Mouse (Mus musculus) thymus, postnatal 36 days (tissue): ENCODE measurements around the gene Elp5.

Experiments
- DNase-seq, 2 experiments: peaks; one replicate each; pipeline ENCODE4 v3.0.0; 2022; ENCODE audit warnings: mixed read lengths in 2 of 2

Elp5 gene

DNA sequence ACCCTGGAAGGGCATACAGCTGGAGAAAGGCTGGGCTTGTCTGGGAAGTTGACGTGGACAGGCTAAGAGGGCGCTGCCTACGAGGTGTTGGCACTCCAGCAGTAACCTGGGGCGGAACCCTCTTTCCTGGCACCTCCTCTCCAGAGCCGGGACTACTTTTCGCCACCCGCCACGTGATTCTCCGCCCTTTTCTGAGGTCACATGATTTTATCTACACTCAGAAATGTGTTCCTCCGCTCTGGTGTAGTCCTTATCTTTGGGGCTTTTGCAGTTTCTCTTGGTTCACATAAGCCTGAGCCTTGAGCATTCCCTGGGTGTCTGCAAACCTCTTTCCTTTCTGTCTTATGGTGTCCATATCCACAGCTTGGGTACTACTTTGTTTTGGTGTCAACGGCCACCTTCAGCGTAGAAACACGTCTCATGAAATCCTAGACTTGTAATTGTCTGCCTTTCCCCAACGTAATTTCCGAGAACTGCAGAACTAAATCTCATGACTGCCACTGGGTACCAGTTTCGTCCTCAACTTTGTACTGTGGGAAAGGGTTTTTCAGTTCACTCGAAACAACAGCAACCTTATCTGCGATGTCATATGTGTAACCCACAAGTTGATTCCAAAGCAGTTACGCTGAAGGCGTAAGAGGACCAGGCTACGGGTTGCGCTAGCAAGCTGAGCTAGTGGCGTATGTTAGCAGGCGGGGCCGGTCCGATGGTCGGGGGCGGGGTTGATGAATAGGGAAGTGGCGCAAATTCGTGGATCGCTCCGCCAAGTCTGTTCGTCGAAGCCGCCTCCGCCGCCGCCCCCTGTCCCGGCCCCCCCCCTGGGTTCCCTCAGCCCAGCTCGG lies 8.8 kb upstream of the Elp5 start, which contains the start of gene Gabarap:
Gene Gabarap, plus strand, starts transcription at position 294 of the 842 bp plus-strand sequence.
- peak; percentile 93 for DNase-seq

GRCm38 (mm10) chr11:69989949-69990348 lies 7.6 kb upstream of the Elp5 start:
- DNase-seq: no peak

- DNase-seq: no peak
Measured at GRCm38 (mm10) chr11:69984431-69984830, 2.1 kb upstream of the Elp5 start.

DNA sequence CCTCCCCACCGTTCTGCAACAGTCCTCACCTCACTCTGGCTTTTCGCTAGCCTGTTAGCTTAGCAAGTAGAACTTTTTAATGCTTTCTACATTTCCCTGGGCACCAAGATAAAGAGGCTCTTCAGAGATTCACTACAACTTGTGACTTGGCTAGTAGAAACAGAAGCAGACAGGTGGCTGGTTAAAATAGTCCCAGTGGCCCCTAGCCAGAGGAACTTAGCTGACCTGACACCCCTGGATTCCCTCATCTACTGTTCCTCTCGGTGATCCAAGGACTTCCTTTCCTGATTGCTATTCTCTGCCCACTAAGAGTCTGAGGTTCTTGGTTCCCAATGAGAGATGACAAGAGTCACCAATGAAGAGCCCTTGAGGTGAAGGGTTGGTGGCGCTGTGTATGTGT lies 1.1 kb upstream of the Elp5 start:
- no peak for DNase-seq

- DNase-seq: no peak
Measured at GRCm38 (mm10) chr11:69982877-69983276, 560 bp upstream of the Elp5 start.

DNA sequence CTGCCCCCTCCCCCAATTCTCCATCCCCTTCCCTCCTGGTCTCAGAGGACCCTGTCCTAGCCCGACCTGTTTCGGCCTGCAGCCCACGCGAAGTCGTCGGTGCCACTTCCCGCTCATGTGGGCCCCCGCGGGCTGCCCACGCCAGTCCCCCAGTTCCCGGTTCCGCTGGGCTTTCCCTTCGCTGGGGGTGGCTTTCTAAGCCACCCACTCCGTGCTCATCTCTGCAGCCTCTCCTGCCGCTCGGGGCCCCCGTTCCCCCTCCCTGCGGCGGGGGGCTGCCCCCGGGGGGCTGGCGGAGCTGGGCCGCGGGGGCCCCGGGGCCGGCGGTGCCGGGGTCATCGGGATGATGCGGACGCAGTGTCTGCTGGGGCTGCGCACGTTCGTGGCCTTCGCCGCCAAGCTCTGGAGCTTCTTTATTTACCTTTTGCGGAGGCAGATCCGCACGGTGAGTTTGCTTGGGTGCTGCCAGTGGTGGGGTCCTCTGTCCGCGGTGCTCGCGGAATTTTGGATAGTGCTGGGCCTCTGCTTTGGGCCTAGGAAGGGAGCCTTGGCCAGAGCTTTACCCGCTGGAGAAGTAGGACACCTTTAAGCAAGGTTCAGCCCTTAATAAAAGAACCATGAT lies 1.1 kb downstream of the Elp5 start, which contains the start of gene Ctdnep1:
Gene Ctdnep1, plus strand, starts transcription at position 16 of the 622 bp plus-strand sequence.
- no peak for DNase-seq

DNA sequence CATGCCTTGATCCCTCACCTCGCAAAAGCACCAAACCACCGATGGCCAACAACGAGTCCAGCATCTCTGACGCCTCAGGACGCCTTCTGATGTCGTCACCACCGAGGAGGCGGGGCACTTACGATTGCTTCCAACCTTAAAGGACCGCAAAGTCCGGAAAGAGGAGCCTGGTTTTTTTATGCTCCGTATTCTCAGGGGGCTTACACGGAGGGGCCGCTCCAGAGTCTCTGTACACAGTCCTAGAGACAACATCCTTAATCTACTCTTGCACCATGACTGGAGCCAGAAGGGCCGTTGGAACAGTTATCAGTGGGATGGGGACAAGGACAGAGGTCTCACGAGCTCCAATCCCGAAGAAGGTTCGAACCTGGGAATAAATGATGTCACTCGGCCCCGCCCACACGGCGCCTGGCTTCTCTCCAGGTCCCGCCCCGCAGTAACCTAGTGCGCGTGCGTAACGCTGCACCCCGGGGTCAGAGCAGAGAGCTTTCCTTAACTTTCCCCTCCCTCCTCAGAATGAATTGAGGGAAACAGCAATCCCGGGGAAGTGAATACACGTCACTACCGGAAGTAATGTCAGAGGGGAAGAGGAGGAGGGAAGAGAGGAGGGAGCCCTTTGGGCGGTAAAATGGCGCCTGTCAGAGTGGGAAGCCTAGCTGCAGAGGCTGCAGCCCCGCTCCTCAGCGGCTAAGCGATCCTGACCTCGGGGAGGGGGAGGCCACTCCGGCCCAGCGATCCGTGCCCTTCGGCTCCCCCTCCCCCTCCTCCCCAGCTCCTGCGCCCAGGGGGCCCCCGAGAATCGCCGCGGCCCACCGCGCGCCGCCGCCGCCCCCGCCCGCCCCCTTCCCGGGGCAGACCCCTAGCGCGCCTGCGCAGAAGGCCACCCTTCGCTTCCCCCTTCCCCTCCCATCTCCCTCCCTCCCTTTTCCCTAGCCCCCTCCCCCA lies 1.8 kb downstream of the Elp5 start:
- peak; percentile 89 to 91 for DNase-seq

- no peak for DNase-seq
Measured at GRCm38 (mm10) chr11:69979827-69980195, 2.5 kb downstream of the Elp5 start.

- no peak for DNase-seq
Measured at GRCm38 (mm10) chr11:69976271-69976670, 6.0 kb downstream of the Elp5 start.

GRCm38 (mm10) chr11:69974907-69975306 lies 7.4 kb downstream of the Elp5 start:
- DNase-seq: no peak

- DNase-seq: no peak
Measured at GRCm38 (mm10) chr11:69970775-69971174, 11.5 kb downstream of the Elp5 start.

DNA sequence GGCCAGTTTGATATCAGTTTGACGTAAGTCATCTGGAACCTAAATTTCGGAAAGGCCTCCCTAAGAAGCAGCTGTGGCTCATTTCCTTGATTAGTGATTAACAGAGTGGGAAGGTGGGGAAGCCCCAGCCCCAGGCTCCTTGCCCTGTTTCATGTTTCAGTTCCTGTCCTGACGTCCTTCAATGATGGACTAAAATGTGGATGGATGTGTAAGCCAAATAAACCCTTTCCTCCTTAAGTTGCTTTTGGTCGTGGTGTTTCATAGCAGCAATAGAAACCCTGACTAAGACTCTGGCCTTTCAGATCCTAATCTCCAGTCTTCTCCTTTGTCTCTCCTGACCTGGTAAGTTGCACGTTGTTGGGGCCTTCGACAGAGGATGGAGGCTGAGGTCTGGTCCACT lies 12.1 kb downstream of the Elp5 start:
- no peak for DNase-seq

DNA sequence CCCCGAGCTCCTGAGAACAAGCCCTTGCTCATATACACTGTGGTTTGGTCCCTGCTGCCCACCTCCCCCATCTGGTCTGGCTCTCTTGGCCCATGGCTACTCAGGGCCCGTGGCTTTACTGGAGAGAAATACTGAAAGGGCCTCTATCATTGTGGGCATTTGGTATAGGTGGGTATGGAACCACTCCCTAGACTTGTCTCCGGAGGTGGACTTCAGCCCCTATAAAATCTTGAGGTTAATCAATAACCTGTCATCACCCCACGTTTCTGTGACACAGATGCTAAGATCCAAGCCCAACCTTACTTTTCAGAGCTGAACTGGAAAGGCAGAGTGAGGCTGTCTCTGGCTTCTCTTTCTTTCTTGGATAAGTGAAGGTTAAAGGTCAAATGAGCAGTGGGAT lies 13.5 kb downstream of the Elp5 start:
- no peak for DNase-seq

DNA sequence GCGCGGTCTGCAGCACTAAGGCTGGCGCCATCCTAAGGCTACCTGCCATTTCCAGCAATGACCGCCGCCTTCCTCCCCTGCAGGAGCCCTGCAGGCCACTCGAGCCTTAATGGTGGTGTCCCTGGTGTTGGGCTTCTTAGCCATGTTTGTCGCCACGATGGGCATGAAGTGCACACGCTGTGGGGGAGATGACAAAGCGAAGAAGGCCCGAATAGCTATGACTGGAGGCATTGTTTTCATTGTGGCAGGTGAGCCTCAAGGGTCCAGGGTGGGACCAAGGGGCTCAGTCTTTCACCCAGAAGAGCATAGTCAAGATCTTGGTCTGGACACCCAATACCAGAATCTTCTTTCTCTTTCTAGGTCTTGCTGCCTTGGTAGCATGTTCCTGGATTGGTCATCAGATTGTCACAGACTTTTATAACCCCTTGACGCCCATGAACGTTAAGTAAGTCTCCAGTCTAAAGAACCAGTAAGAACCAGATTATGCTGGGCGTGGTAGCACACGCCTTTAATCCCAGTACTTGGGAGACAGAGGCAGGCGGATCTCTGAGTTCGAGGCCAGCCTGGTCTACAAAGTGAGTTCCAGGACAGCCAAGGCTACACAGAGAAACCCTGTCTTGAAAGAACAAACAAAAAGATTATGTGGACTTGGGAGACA lies 15.3 kb downstream of the Elp5 start:
- no peak for DNase-seq

GRCm38 (mm10) chr11:69966006-69966859 lies 16.1 kb downstream of the Elp5 start:
- no peak for DNase-seq

DNA sequence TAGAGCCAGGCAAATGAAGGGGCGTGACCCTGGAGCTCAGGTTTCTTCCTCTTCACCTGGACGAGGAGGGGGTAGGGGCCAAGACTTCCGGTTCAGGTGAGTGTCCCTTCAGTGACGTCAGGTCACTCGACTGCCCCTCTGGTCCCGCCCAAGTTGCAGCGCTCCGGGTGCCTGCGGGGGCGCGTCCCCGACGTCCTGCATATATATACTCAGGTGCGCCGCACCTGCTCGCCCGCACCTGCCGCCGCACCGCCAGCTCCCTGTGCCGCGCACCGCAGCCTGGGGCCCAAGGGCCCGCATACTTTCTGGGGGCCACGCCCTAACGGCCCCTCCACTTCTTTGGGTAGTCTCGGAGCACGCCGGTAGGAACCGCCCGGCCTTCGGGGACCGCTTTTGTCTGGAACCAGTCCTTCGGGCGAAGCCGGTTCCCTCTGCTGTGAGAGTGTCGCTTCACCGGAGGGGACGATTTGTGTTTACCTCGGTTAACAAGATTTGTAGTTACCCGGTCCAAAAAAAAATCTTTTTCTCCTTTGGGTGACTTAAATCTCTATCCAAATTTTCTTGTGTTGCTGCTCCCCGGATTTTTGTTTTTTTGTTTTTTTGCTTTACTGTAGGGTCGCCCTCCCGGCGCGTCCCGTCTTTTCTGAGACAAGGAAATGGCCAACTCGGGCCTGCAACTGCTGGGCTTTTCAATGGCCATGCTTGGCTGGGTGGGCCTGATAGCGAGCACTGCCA lies 16.9 kb downstream of the Elp5 start:
- no peak for DNase-seq

DNA sequence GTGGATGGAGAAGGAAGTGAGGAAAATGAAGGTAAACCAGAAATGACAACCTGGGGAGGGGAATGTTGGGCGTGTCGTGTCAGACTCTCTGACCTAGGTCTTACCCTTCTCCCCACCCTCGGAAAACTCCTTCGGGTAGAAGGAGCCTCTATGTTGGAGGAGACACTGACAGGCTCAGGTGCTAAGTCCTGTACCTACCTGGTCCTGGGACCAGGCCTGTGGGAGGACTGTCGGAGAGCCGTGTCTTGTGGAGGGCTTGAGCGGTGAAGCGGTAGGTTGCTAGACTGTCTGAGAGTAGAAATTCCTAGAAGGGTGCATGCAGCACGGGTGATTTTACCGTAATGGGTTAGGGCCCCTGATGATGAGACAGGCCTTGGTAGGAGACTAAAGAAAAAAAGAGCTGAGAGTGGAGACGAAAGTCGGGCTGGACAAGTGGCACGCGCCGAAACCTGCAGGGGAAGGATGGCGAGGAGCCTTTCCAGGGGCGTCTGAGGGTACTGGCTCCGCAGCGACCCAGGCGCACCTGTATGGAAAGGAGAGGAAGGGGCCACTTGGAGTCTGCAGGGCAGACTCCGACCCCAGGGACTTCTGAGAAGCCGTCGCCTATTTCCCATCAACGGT lies 17.6 kb downstream of the Elp5 start, which contains the start of gene Cldn7:
Gene Cldn7, plus strand, starts transcription at position 130 of the 621 bp plus-strand sequence.
- DNase-seq: no peak

GRCm38 (mm10) chr11:69961841-69962240 lies 20.5 kb downstream of the Elp5 start:
- DNase-seq: no peak

- no peak for DNase-seq
Measured at GRCm38 (mm10) chr11:69960616-69961015, 21.7 kb downstream of the Elp5 start.

DNA sequence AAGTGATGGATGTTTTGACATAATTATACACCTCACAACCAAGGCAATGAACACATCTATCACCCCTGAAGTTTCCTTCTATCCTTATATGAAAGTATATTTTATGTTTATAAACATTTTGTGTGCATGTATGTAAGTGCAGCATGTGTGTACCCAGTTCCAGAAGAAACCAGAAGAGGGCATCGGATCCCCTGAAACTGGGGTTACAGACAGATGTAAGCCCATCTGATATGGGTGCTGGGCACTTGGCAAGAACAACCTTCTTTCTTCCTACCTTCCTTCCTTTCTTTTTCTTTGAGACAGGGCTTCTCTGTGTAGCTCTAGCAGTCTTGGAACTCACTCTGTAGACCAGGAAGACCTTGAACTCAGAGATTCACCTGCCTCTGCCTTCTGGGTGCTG lies 26.1 kb downstream of the Elp5 start:
- DNase-seq: peak in 1 of 2 experiments; percentile 21
